Mouse (Mus musculus): ENCODE measurements around the gene Usp21. TPM values are rescaled to one million over a fixed set of nuclear protein-coding genes. Genes with fewer than 3 reads are reported as not detected.

Gene Usp21
- polyA plus RNA-seq, 1 experiment, result 51.2 TPM

- Histone ChIP-seq H3K4me3 (ENCODE audit: low read depth, low read length) (0 out of 2 replicates have a peak overlapping the region, but pooled peaks have one; percentile 15), H3K9ac (ENCODE audit: low read depth, poor library complexity, severe bottlenecking) (no peak overlapping the region), H3K27ac (ENCODE audit: insufficient read depth, low read length) (no peak overlapping the region), H3K4me1 (ENCODE audit: control insufficient read depth, insufficient read depth, low read length) (peaks cover 9% of the 10 kb centered on the region), H3K27me3 (ENCODE audit: control insufficient read depth, insufficient read depth, low read length, poor library complexity, severe bottlenecking) (no peaks in the 10 kb centered on the region), H3K9me3 (replicated peaks; ENCODE audit: control insufficient read depth, insufficient read depth, low read length, poor library complexity, severe bottlenecking) (no peaks in the 10 kb centered on the region), H3K36me3 (ENCODE audit: control insufficient read depth, insufficient read depth, low read length, poor library complexity, severe bottlenecking) (no peaks in the 10 kb centered on the region)
- TF ChIP-seq CTCF (IDR thresholded peaks at IDR 0.05; ENCODE audit: low read depth, low read length) (no peak), EP300 (IDR thresholded peaks at IDR 0.05; ENCODE audit: insufficient read depth, low read depth, low read length) (no peak), POLR2A (IDR thresholded peaks at IDR 0.05; ENCODE audit: insufficient read depth, low read length) (no peak)
Measured at GRCm38 (mm10) chr1:171298226-171298625, 10.4 kb upstream of the Usp21 start.

DNA sequence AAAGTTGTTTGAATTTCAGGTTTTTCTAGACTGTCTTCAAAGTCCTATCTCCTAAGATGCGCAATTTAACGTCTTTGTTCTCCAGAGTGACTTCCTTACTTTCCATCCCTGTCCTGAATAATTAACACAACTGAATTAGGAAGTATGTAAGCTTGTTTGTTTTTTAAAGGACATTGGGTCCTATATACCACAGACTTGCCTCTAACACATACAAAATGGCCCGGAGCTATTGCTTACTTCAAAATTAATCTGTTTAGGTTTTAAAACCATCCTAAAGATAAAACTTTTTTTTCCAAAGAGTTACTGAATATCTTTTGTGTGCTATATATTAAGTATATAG, 7.2 kb upstream of the Usp21 start:
- TF ChIP-seq CTCF (IDR thresholded peaks at IDR 0.05; ENCODE audit: low read depth, low read length), result no peak
- no peak for TF ChIP-seq POLR2A (IDR thresholded peaks at IDR 0.05; ENCODE audit: insufficient read depth, low read length)
- TF ChIP-seq EP300 (IDR thresholded peaks at IDR 0.05; ENCODE audit: insufficient read depth, low read depth, low read length), result no peak
- no peaks in the 10 kb centered on the region for H3K27me3 ChIP-seq (ENCODE audit: control insufficient read depth, insufficient read depth, low read length, poor library complexity, severe bottlenecking)
- H3K4me3 ChIP-seq (ENCODE audit: low read depth, low read length), result peak overlapping the region; percentile 100; the same call in 1 of the 2 replicates
- no peaks in the 10 kb centered on the region for H3K36me3 ChIP-seq (ENCODE audit: control insufficient read depth, insufficient read depth, low read length, poor library complexity, severe bottlenecking)
- peak overlapping the region; percentile 94 for H3K27ac ChIP-seq (ENCODE audit: insufficient read depth, low read length)
- H3K9ac ChIP-seq (ENCODE audit: low read depth, poor library complexity, severe bottlenecking), result peak overlapping the region; percentile 95
- no peaks in the 10 kb centered on the region for H3K9me3 ChIP-seq (replicated peaks; ENCODE audit: control insufficient read depth, insufficient read depth, low read length, poor library complexity, severe bottlenecking)
- peaks cover 9% of the 10 kb centered on the region for H3K4me1 ChIP-seq (ENCODE audit: control insufficient read depth, insufficient read depth, low read length)

DNA sequence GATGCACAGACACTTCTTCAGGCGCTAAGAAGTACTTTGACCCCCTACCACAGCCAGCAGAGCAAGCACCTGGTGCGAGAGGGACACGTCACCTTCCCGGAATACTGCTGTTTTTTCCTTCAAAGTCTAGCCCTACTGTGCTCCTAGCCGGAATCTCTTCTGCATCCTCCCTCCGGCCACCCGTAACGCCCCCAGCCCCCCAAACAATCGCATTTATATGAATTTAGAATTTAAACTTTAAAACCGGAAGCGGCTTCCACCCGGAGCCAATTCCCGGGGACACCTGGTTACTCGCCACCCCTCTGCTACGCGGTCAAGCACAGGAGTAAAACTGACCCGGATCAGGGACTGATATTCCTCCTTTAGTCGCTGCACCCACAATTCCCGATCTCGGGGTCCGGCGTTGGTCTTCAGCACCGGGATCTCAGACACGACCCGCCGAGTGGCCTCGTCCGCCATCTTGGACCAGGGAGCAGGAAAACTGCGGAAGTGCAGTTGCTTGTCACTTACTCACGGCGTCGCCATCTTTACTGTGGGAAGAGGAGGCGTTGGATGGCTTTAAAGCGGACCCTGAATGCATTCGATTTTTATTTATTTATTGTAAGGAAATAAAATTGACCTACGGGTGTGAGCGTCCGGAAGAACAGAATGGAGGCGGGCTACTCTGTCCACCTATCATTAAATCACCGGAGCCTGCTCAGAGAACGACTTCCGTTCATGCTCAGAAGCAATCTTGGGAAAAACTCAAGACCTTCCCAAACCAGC, 6.7 kb upstream of the Usp21 start, which contains the start of gene Ufc1:
Gene Ufc1, minus strand, starts transcription at position 727 of the 765 bp plus-strand sequence.
- peaks cover 9% of the 10 kb centered on the region for H3K4me1 ChIP-seq (ENCODE audit: control insufficient read depth, insufficient read depth, low read length)
- H3K36me3 ChIP-seq (ENCODE audit: control insufficient read depth, insufficient read depth, low read length, poor library complexity, severe bottlenecking), result no peaks in the 10 kb centered on the region
- H3K9me3 ChIP-seq (replicated peaks; ENCODE audit: control insufficient read depth, insufficient read depth, low read length, poor library complexity, severe bottlenecking), result no peaks in the 10 kb centered on the region
- H3K4me3 ChIP-seq (ENCODE audit: low read depth, low read length), result peak within 1 kb of the TSS; percentile 100
- no peak for TF ChIP-seq CTCF (IDR thresholded peaks at IDR 0.05; ENCODE audit: low read depth, low read length)
- no peak for TF ChIP-seq EP300 (IDR thresholded peaks at IDR 0.05; ENCODE audit: insufficient read depth, low read depth, low read length)
- no peak for TF ChIP-seq POLR2A (IDR thresholded peaks at IDR 0.05; ENCODE audit: insufficient read depth, low read length)
- peak within 1 kb of the TSS; percentile 95 for H3K9ac ChIP-seq (ENCODE audit: low read depth, poor library complexity, severe bottlenecking)
- no peaks in the 10 kb centered on the region for H3K27me3 ChIP-seq (ENCODE audit: control insufficient read depth, insufficient read depth, low read length, poor library complexity, severe bottlenecking)
- peak within 1 kb of the TSS; percentile 94 for H3K27ac ChIP-seq (ENCODE audit: insufficient read depth, low read length)

GRCm38 (mm10) chr1:171293906-171294297, 6.1 kb upstream of the Usp21 start:
- Histone ChIP-seq H3K9ac (ENCODE audit: low read depth, poor library complexity, severe bottlenecking) (peak overlapping the region; percentile 95), H3K9me3 (replicated peaks; ENCODE audit: control insufficient read depth, insufficient read depth, low read length, poor library complexity, severe bottlenecking) (no peaks in the 10 kb centered on the region), H3K4me3 (ENCODE audit: low read depth, low read length) (peak overlapping the region; percentile 100), H3K27ac (ENCODE audit: insufficient read depth, low read length) (peak overlapping the region; percentile 94), H3K27me3 (ENCODE audit: control insufficient read depth, insufficient read depth, low read length, poor library complexity, severe bottlenecking) (no peaks in the 10 kb centered on the region), H3K36me3 (ENCODE audit: control insufficient read depth, insufficient read depth, low read length, poor library complexity, severe bottlenecking) (no peaks in the 10 kb centered on the region; the same call in 1 of the 2 replicates), H3K4me1 (ENCODE audit: control insufficient read depth, insufficient read depth, low read length) (peaks cover 8% of the 10 kb centered on the region)
- TF ChIP-seq EP300 (IDR thresholded peaks at IDR 0.05; ENCODE audit: insufficient read depth, low read depth, low read length) (no peak), POLR2A (IDR thresholded peaks at IDR 0.05; ENCODE audit: insufficient read depth, low read length) (no peak), CTCF (IDR thresholded peaks at IDR 0.05; ENCODE audit: low read depth, low read length) (no peak)

DNA sequence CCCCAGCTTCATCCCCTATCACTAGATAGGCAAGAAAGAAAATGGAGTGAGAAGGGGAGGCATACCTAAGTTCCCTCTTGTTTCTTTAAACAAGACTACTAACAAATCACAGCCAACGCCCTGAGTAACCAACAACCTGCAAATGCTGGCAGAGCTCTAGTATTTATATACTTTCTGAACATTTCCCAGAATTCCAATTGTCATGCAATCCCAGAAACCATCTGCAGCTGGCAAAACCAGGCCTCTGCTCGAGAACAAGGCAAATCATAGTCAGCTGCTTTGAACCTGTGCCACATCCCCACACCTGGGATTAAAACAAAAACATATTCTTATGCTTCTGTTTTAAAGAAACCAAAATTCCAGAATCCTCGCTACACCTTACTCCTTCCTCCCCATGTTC, 5.6 kb upstream of the Usp21 start:
- H3K4me3 ChIP-seq (ENCODE audit: low read depth, low read length), result no peak overlapping the region
- peaks cover 6% of the 10 kb centered on the region for H3K4me1 ChIP-seq (ENCODE audit: control insufficient read depth, insufficient read depth, low read length)
- no peaks in the 10 kb centered on the region for H3K9me3 ChIP-seq (replicated peaks; ENCODE audit: control insufficient read depth, insufficient read depth, low read length, poor library complexity, severe bottlenecking)
- peak overlapping the region; percentile 95; the same call in 1 of the 2 replicates for H3K9ac ChIP-seq (ENCODE audit: low read depth, poor library complexity, severe bottlenecking)
- TF ChIP-seq CTCF (IDR thresholded peaks at IDR 0.05; ENCODE audit: low read depth, low read length) (no peak), POLR2A (IDR thresholded peaks at IDR 0.05; ENCODE audit: insufficient read depth, low read length) (no peak), EP300 (IDR thresholded peaks at IDR 0.05; ENCODE audit: insufficient read depth, low read depth, low read length) (no peak)
- no peaks in the 10 kb centered on the region; the same call in 1 of the 2 replicates for H3K36me3 ChIP-seq (ENCODE audit: control insufficient read depth, insufficient read depth, low read length, poor library complexity, severe bottlenecking)
- H3K27ac ChIP-seq (ENCODE audit: insufficient read depth, low read length), result no peak overlapping the region
- H3K27me3 ChIP-seq (ENCODE audit: control insufficient read depth, insufficient read depth, low read length, poor library complexity, severe bottlenecking), result no peaks in the 10 kb centered on the region

GRCm38 (mm10) chr1:171288328-171288727, 537 bp upstream of the Usp21 start:
- Histone ChIP-seq H3K9me3 (replicated peaks; ENCODE audit: control insufficient read depth, insufficient read depth, low read length, poor library complexity, severe bottlenecking) (no peaks in the 10 kb centered on the region), H3K9ac (ENCODE audit: low read depth, poor library complexity, severe bottlenecking) (0 out of 2 replicates have a peak overlapping the region, but pooled peaks have one; percentile 9), H3K4me1 (ENCODE audit: control insufficient read depth, insufficient read depth, low read length) (peaks cover 2% of the 10 kb centered on the region), H3K36me3 (ENCODE audit: control insufficient read depth, insufficient read depth, low read length, poor library complexity, severe bottlenecking) (peaks cover 6% of the 10 kb centered on the region; the same call in 1 of the 2 replicates), H3K27me3 (ENCODE audit: control insufficient read depth, insufficient read depth, low read length, poor library complexity, severe bottlenecking) (no peaks in the 10 kb centered on the region), H3K4me3 (ENCODE audit: low read depth, low read length) (no peak overlapping the region), H3K27ac (ENCODE audit: insufficient read depth, low read length) (peak overlapping the region; percentile 83)
- TF ChIP-seq CTCF (IDR thresholded peaks at IDR 0.05; ENCODE audit: low read depth, low read length), result no peak
- no peak for TF ChIP-seq EP300 (IDR thresholded peaks at IDR 0.05; ENCODE audit: insufficient read depth, low read depth, low read length)
- no peak for TF ChIP-seq POLR2A (IDR thresholded peaks at IDR 0.05; ENCODE audit: insufficient read depth, low read length)
